In the genomic region with DNA sequence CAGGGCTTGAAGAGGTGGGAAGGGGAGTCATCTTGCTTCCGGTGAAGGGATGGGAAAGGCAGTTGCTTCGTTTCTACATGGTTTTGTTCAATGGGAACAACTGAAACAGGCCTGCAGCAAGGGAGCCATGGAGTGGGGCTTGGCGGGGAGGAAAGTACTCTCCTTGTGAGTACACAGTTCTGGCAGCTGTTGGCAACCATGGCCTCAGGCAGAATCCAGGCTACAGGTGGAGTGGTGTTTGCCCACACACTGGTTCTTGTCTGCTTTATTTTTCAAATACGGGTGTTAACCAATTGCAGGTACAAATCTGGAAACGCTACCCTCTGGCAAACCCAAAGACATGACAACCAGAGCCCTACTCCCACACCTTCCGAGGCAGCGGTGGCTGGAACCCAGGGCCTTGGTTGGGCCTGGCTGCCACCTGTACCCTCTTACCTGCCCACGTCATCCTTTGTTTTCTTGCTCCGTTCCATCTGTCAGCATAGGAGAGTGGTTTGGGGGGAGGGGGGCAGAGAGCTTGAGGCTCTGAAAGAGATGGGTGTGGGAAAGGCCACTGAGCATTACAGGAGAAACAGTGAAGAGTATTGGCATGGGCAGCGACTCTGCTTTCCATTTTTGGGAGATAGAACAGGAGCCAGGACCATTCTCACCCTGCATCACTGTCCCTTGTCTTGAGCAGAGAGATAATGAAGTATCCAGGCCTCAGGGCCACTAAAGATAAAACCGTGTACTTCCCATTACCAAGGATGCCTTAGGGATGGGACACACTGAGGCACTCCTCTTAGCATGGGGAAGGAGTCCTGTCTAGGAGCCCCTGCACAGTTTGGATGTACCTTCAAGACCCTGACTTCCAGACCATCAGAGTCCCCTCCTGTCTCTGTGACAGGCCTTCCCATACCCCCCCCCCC, we compare ENCODE assay signal across 17 mouse cellular contexts. TPM values are rescaled to one million over a fixed set of nuclear protein-coding genes. Genes with fewer than 3 reads are reported as not detected.
DNase-seq lines count a peak whose midpoint lies in the region; ATAC-seq and TF ChIP-seq lines count a peak whose summit lies in the region.
"Had no signal": no experiment of that assay in that cellular context is flagged by ENCODE, and none has a peak within 500 bp of the region (broad histone marks: within the 10 kb centered on the region; RNA-seq: fewer than 3 reads in every experiment).

No protein-coding gene starts in this region.

- no peak overlapping the region for H3K27ac ChIP-seq in heart, embryonic 14.5 days (replicated peaks in 1 of 2; ENCODE audit: control insufficient read depth in 1 of 2, insufficient read depth in 1 of 2, low read depth in 2 of 2, low read length in 2 of 2)
- H3K27ac ChIP-seq in heart, embryonic 11.5 days (ENCODE audit: low read depth, low read length), result no peak overlapping the region
- H3K27ac ChIP-seq in layer of hippocampus, adult 2 months, result peak overlapping the region; percentile 58; the same call in 1 of the 2 replicates
- peak overlapping the region; percentile 35 for H3K27ac ChIP-seq in midbrain, embryonic 13.5 days
- no peak overlapping the region for H3K27ac ChIP-seq in midbrain, postnatal 0 days (ENCODE audit: low read depth, low read length)
- H3K27ac ChIP-seq: stomach, postnatal 0 days had no signal

- no peaks in the 10 kb centered on the region for H3K9me3 ChIP-seq in heart, embryonic 14.5 days (ENCODE audit: control insufficient read depth, low read length)
- H3K9me3 ChIP-seq in heart, embryonic 11.5 days (replicated peaks; ENCODE audit: control insufficient read depth, low read length), result no peaks in the 10 kb centered on the region
- no peaks in the 10 kb centered on the region for H3K9me3 ChIP-seq in midbrain, embryonic 13.5 days
- no peaks in the 10 kb centered on the region for H3K9me3 ChIP-seq in midbrain, postnatal 0 days (ENCODE audit: low read length)
- H3K9me3 ChIP-seq: megakaryocyte, embryonic 14.5 days had no signal

- no peak overlapping the region for H3K4me3 ChIP-seq in heart, embryonic 14.5 days (ENCODE audit: control insufficient read depth in 1 of 2, insufficient read depth in 1 of 2, low read depth in 1 of 2, low read length in 2 of 2)
- no peak overlapping the region for H3K4me3 ChIP-seq in heart, embryonic 11.5 days (ENCODE audit: low read depth, low read length)
- no peak overlapping the region for H3K4me3 ChIP-seq in layer of hippocampus, adult 2 months
- no peak overlapping the region for H3K4me3 ChIP-seq in midbrain, embryonic 13.5 days (replicated peaks)
- H3K4me3 ChIP-seq in midbrain, postnatal 0 days (ENCODE audit: low read depth, low read length), result no peak overlapping the region
- H3K4me3 ChIP-seq: erythroblast, embryonic 14.5 days; megakaryocyte, embryonic 14.5 days had no signal

- DNase-seq in layer of hippocampus, adult 2 months (ENCODE audit: low spot score in 2 of 2), result no peak
- no peak for DNase-seq in layer of hippocampus, adult 11-12 months (ENCODE audit: low spot score)
- DNase-seq in midbrain, postnatal 0 days (ENCODE audit: low spot score), result no peak
- DNase-seq in retina, postnatal 1 day, result no peak
- DNase-seq: adrenal gland, adult 8-10 months; cerebellum, adult 9-11 months; gastrocnemius, postnatal 14 days; kidney, adult 11 months; kidney, postnatal 4 days; thymus, postnatal 14 days had no signal

- no peaks in the 10 kb centered on the region for H3K36me3 ChIP-seq in heart, embryonic 14.5 days (ENCODE audit: control insufficient read depth, insufficient read depth, low read length)
- no peaks in the 10 kb centered on the region for H3K36me3 ChIP-seq in heart, embryonic 11.5 days (ENCODE audit: control insufficient read depth, insufficient read depth, low read length)
- no peaks in the 10 kb centered on the region for H3K36me3 ChIP-seq in midbrain, embryonic 13.5 days
- no peaks in the 10 kb centered on the region for H3K36me3 ChIP-seq in midbrain, postnatal 0 days (ENCODE audit: insufficient read depth, low read length)

- ATAC-seq in heart, embryonic 14.5 days (ENCODE audit: insufficient number of reproducible peaks, insufficient read depth, low FRiP score, low read depth), result no peak
- ATAC-seq in heart, embryonic 11.5 days (replicated peaks; ENCODE audit: insufficient number of reproducible peaks, low FRiP score, low TSS enrichment), result no peak
- ATAC-seq in midbrain, embryonic 13.5 days, result peak; percentile 25
- ATAC-seq in midbrain, postnatal 0 days (ENCODE audit: low FRiP score), result no peak

- peaks cover 52 to 78% of the 10 kb centered on the region in 2 experiments for H3K4me1 ChIP-seq in heart, embryonic 14.5 days (ENCODE audit: control insufficient read depth in 2 of 2, insufficient read depth in 2 of 2, low read length in 2 of 2)
- H3K4me1 ChIP-seq in heart, embryonic 11.5 days (ENCODE audit: control insufficient read depth, insufficient read depth, low read length), result peaks cover 47% of the 10 kb centered on the region
- H3K4me1 ChIP-seq in midbrain, embryonic 13.5 days (replicated peaks), result peaks cover 41% of the 10 kb centered on the region
- peaks cover 11% of the 10 kb centered on the region; the same call in 1 of the 2 replicates for H3K4me1 ChIP-seq in midbrain, postnatal 0 days (ENCODE audit: insufficient read depth, low read length)

- H3K9ac ChIP-seq in heart, embryonic 14.5 days (ENCODE audit: low read length), result no peak overlapping the region; the same call in 1 of the 2 replicates
- no peak overlapping the region for H3K9ac ChIP-seq in heart, embryonic 11.5 days (ENCODE audit: low read depth, low read length)
- H3K9ac ChIP-seq in midbrain, embryonic 13.5 days (replicated peaks), result no peak overlapping the region
- H3K9ac ChIP-seq in midbrain, postnatal 0 days (replicated peaks; ENCODE audit: low read length, poor library complexity, severe bottlenecking), result no peak overlapping the region
- H3K9ac ChIP-seq: lung, embryonic 14.5 days had no signal

- TF ChIP-seq CTCF in layer of hippocampus, adult 2 months (conservative IDR thresholded peaks at IDR 0.05), result no peak
- no peak for TF ChIP-seq CTCF in midbrain, postnatal 0 days (IDR thresholded peaks at IDR 0.05)

- H3K4me2 ChIP-seq in heart, embryonic 14.5 days (ENCODE audit: low read length), result 0 out of 2 replicates have a peak overlapping the region, but pooled peaks have one; percentile 16
- H3K4me2 ChIP-seq in heart, embryonic 11.5 days, result no peak overlapping the region
- no peak overlapping the region for H3K4me2 ChIP-seq in midbrain, embryonic 13.5 days (replicated peaks)
- no peak overlapping the region for H3K4me2 ChIP-seq in midbrain, postnatal 0 days (ENCODE audit: low read depth, low read length, poor library complexity, severe bottlenecking)

- H3K27me3 ChIP-seq in heart, embryonic 14.5 days (ENCODE audit: control insufficient read depth, insufficient read depth, low read length), result no peaks in the 10 kb centered on the region
- no peaks in the 10 kb centered on the region for H3K27me3 ChIP-seq in heart, embryonic 11.5 days (ENCODE audit: control insufficient read depth, insufficient read depth, low read length)
- H3K27me3 ChIP-seq in midbrain, embryonic 13.5 days, result no peaks in the 10 kb centered on the region
- no peaks in the 10 kb centered on the region for H3K27me3 ChIP-seq in midbrain, postnatal 0 days (ENCODE audit: insufficient read depth, low read length)

- 78% methylated on average over 11 of the region's 11 CpGs for WGBS in heart, embryonic 14.5 days
- WGBS in heart, embryonic 11.5 days (ENCODE audit: insufficient replicate concordance), result 74% methylated on average over 11 of the region's 11 CpGs
- 86% methylated on average over 11 of the region's 11 CpGs for WGBS in midbrain, embryonic 13.5 days
- WGBS in midbrain, postnatal 0 days, result 80% methylated on average over 11 of the region's 11 CpGs

RNA-seq across cellular contexts. Expression of a gene that starts 51.0 kb away (rescaled TPM):
- 17.0 and 17.3 TPM in 2 replicates for polyA plus RNA-seq in heart, embryonic 14.5 days (2014; fragmentation: Nextera tagmentation; extraction: Ambion mirVana)
- polyA plus RNA-seq in heart, embryonic 11.5 days (2014; fragmentation: Nextera tagmentation; extraction: Ambion mirVana), result 12.7 and 16.8 TPM in 2 replicates
- total RNA-seq in layer of hippocampus, adult 2 months (2021), result 100 to 1,000 TPM; 104 to 110 TPM
- 12.4 and 12.7 TPM in 2 replicates for polyA plus RNA-seq in midbrain, embryonic 13.5 days (2015; fragmentation: Nextera tagmentation; extraction: Ambion mirVana)
- 15.4 and 18.5 TPM in 2 replicates for total RNA-seq in midbrain, postnatal 0 days (2014; rRNA removed)
- polyA plus RNA-seq in midbrain, postnatal 0 days (2015; fragmentation: Nextera tagmentation; extraction: Ambion mirVana), result 16.2 and 17.5 TPM in 2 replicates
- polyA plus RNA-seq: erythroblast, embryonic 14.5 days had no signal

RNA-seq across cellular contexts. Expression of a gene that starts 53.6 kb away (rescaled TPM):
- polyA plus RNA-seq in heart, embryonic 14.5 days (2014; fragmentation: Nextera tagmentation; extraction: Ambion mirVana), result 23.1 and 23.7 TPM in 2 replicates
- polyA plus RNA-seq in heart, embryonic 11.5 days (2014; fragmentation: Nextera tagmentation; extraction: Ambion mirVana), result 16.5 and 21.0 TPM in 2 replicates
- 10 to 100 TPM; 30.7 to 31.4 TPM for total RNA-seq in layer of hippocampus, adult 2 months (2021)
- polyA plus RNA-seq in midbrain, embryonic 13.5 days (2015; fragmentation: Nextera tagmentation; extraction: Ambion mirVana), result 14.9 and 15.4 TPM in 2 replicates
- 17.4 and 19.9 TPM in 2 replicates for total RNA-seq in midbrain, postnatal 0 days (2014; rRNA removed)
- 10.8 and 12.1 TPM in 2 replicates for polyA plus RNA-seq in midbrain, postnatal 0 days (2015; fragmentation: Nextera tagmentation; extraction: Ambion mirVana)

Comparison
In these comparisons a context has a peak if more than half of its experiments do, and no peak if none do; other contexts are left out.
1. H3K27ac ChIP-seq: peak in layer of hippocampus, adult 2 months (single experiment) and midbrain, embryonic 13.5 days (single experiment); none in heart, embryonic 14.5 days (0 of 2), heart, embryonic 11.5 days (single experiment) and midbrain, postnatal 0 days (single experiment).